Mouse (Mus musculus): ENCODE data around the gene Maml3. TPM values are rescaled to one million over a fixed set of nuclear protein-coding genes. Genes with fewer than 3 reads are reported as not detected.
A peak's percentile ranks its signal among the peaks of the same experiment; 100 is the strongest.

The Maml3 gene
- polyA plus RNA-seq, 1 experiment from 2014 or later: 5.6 TPM

DNA sequence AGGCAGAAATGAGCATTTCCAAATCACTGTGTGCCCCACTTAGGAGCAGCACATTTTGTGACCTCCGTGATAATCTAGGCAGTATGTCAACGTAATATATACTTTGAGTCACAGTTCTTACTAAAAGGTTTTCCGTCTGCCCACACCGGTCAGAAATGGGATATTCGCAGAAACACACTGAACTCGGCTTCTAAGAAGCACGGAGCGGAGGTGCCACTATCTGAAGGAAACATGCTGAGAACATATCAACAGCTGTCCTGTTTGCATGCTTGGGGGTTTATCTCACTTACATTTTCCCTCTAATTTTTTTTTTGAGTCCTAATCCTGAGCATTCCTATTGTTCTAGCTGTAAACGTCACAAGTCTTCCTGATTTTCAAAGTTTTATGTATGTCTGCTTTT, 226.3 kb downstream of the Maml3 start:
- H3K27ac ChIP-seq: no peak overlapping the region
- H3K9me3 ChIP-seq: no peaks in the 10 kb centered on the region
- WGBS: 89% methylated on average over 9 of the region's 9 CpGs
- peaks cover 43% of the 10 kb centered on the region for H3K4me1 ChIP-seq (replicated peaks)
- no peaks in the 10 kb centered on the region for H3K36me3 ChIP-seq
- no peak overlapping the region for H3K4me3 ChIP-seq
- no peaks in the 10 kb centered on the region for H3K27me3 ChIP-seq (ENCODE audit: insufficient read depth, poor library complexity, severe bottlenecking)
- no peak for DNase-seq (ENCODE audit: low spot score)

DNA sequence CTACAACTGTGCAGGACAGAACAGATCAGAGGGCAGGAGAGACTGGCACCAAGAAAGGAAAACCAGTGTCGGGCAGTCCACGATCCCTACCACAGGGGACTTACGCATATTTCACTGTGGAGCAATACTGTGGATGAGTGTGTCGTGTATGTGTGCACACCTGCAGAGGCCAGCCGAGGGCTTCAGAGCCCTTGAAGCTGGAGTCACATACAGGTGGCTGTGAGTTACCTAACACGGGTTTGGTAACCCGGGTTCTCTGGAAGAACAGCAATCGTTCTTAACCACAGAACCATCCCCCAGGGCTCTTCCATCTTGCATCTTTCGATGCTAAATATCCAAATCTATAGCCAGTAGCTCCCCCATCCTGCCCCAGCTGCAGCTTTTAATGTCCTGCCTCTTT, 228.1 kb downstream of the Maml3 start:
- no peak overlapping the region for H3K27ac ChIP-seq
- no peaks in the 10 kb centered on the region for H3K9me3 ChIP-seq
- H3K36me3 ChIP-seq: no peaks in the 10 kb centered on the region
- H3K4me3 ChIP-seq: no peak overlapping the region
- DNase-seq (ENCODE audit: low spot score): no peak
- no peaks in the 10 kb centered on the region for H3K27me3 ChIP-seq (ENCODE audit: insufficient read depth, poor library complexity, severe bottlenecking)
- WGBS: 93% methylated on average over 9 of the region's 9 CpGs
- H3K4me1 ChIP-seq (replicated peaks): peaks cover 36% of the 10 kb centered on the region

DNA sequence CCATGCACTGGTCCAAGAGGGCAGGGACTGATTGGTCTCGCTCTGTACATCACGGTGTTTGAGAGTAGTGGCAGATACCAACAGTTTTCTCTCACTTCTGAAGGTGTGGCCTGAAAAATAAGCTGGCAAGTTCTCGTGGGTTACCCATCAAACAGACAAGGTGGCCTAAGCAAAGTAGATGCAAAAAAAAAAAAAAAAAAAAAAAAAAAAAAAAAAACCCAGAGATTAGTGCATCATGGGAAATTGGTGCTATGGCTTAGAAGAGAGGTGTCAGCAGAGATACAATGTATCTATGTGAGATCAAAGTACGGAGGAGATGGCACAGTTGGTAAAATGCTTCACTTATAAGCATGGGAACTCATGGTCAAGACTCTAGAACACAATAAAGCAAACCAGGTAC, 229.2 kb downstream of the Maml3 start:
- Histone ChIP-seq H3K36me3 (no peaks in the 10 kb centered on the region), H3K4me3 (no peak overlapping the region), H3K4me1 (replicated peaks) (peaks cover 37% of the 10 kb centered on the region), H3K9me3 (no peaks in the 10 kb centered on the region), H3K27ac (no peak overlapping the region), H3K27me3 (ENCODE audit: insufficient read depth, poor library complexity, severe bottlenecking) (no peaks in the 10 kb centered on the region)
- no peak for DNase-seq (ENCODE audit: low spot score)
- WGBS: 95% methylated on average over 4 of the region's 4 CpGs

DNA sequence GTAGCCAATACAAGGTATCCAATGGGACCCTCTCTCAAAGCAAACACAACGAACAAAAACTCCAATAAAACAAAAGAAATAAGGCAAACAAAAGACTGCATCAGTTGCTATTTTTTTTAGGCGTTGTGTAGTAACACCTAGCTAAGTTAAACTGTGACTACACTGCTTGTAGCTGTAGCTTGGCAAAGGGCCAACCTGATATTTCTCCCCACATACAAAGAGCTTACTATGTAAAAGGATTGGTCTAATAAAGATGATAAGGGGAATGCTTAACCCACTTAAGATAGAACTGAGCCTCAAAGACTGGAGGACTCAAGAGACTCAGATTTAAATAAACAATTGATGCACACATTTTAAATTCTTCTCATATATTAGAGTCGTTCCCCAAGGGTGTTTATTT, 230.6 kb downstream of the Maml3 start:
- Histone ChIP-seq H3K36me3 (no peaks in the 10 kb centered on the region), H3K27me3 (ENCODE audit: insufficient read depth, poor library complexity, severe bottlenecking) (no peaks in the 10 kb centered on the region), H3K4me1 (replicated peaks) (peaks cover 41% of the 10 kb centered on the region), H3K27ac (no peak overlapping the region), H3K4me3 (no peak overlapping the region), H3K9me3 (no peaks in the 10 kb centered on the region)
- 84% methylated on average over 3 of the region's 3 CpGs for WGBS
- DNase-seq (ENCODE audit: low spot score): no peak

DNA sequence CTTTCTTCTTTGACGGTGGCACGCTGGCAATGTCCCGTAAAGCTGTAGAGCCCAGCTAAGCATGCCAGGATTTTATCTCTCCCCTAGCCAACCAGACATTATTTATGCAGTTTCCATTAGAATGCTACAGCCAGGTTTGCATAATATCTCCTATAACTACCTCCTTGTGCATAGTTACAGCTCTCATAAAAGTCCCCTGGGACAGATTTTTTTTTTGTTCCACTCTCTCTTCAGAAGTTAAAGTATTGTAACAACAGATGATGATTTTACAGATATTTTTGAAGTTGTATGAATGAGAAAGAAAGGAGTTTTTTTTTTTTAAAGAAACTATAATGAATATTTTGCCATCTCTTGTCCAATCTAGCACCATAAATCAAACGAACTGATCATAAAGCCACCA, 232.1 kb downstream of the Maml3 start:
- Histone ChIP-seq H3K27ac (no peak overlapping the region), H3K4me1 (replicated peaks) (peaks cover 50% of the 10 kb centered on the region), H3K27me3 (ENCODE audit: insufficient read depth, poor library complexity, severe bottlenecking) (no peaks in the 10 kb centered on the region), H3K9me3 (no peaks in the 10 kb centered on the region), H3K4me3 (no peak overlapping the region), H3K36me3 (no peaks in the 10 kb centered on the region)
- no peak for DNase-seq (ENCODE audit: low spot score)
- 85% methylated on average over 4 of the region's 4 CpGs for WGBS

DNA sequence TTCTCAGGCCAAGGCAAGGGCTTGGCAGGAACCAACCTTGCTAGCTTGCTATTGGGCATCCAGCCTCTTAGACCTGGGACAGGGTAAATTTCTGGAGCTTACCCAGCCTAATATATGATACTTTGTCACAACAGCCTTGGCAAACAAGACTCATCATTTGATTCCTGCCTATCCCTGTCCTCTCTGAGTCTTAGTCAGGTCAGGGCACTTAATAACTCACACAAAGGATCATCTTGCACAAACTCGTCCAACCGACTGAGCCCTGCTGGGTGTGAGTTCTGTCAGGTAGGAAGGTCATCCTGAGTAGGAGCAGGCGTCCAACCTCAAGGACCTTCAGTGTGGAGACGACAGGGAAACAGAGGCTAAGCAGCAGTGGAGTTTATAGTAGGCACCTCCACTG, 233.5 kb downstream of the Maml3 start:
- no peak for DNase-seq (ENCODE audit: low spot score)
- no peaks in the 10 kb centered on the region for H3K27me3 ChIP-seq (ENCODE audit: insufficient read depth, poor library complexity, severe bottlenecking)
- WGBS: 70% methylated on average over 4 of the region's 4 CpGs
- H3K27ac ChIP-seq: peak overlapping the region; percentile 16; the same call in 1 of the 2 replicates
- peaks cover 50% of the 10 kb centered on the region for H3K4me1 ChIP-seq (replicated peaks)
- H3K9me3 ChIP-seq: no peaks in the 10 kb centered on the region
- no peaks in the 10 kb centered on the region for H3K36me3 ChIP-seq
- H3K4me3 ChIP-seq: no peak overlapping the region

DNA sequence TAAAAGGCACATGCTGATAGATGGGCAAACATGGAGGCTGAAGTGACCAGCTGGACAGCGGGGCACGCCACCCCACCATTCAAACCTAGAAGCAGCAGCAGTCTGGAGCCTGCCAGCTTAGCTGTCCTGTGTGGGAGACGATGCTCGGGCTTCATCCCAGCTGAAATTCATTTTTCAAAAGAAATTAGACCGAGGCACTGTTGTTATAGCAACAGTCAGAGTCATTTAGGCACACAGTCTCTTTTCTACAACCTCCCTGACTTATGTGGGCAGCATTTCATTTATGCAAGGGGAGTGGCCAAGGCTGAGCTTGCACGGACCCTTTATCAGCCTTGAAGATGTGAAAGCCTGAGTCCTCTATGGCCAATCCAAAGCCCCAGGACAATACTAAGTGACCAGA, 234.9 kb downstream of the Maml3 start:
- Histone ChIP-seq H3K9me3 (no peaks in the 10 kb centered on the region), H3K27me3 (ENCODE audit: insufficient read depth, poor library complexity, severe bottlenecking) (no peaks in the 10 kb centered on the region), H3K4me1 (replicated peaks) (peaks cover 50% of the 10 kb centered on the region), H3K4me3 (no peak overlapping the region), H3K36me3 (no peaks in the 10 kb centered on the region), H3K27ac (peak overlapping the region; percentile 50; the same call in 1 of the 2 replicates)
- DNase-seq (ENCODE audit: low spot score): no peak
- 54% methylated on average over 6 of the region's 6 CpGs for WGBS

DNA sequence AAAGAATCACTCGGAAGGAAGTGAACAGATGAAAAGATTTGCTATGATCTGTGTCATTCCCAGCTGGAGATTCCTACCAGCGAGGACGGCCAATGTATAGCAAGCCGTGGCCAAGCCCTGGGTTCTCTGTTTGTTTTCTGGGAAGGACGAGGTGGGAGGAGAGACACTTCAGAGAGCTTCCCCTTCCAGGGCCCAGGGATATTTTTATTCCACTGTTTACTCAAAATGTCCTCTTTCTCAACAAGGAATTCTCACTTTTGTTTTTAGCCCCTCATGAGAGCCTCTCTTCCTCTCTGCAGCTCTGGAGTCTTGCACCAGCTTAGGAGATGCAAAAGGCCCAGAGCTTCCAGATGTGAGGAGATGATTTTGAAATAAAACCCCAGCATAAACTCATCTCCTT, 236.0 kb downstream of the Maml3 start:
- DNase-seq (ENCODE audit: low spot score): no peak
- Histone ChIP-seq H3K36me3 (no peaks in the 10 kb centered on the region), H3K4me3 (no peak overlapping the region), H3K27me3 (ENCODE audit: insufficient read depth, poor library complexity, severe bottlenecking) (no peaks in the 10 kb centered on the region), H3K27ac (peak overlapping the region; percentile 50; the same call in 1 of the 2 replicates), H3K9me3 (no peaks in the 10 kb centered on the region), H3K4me1 (replicated peaks) (peaks cover 48% of the 10 kb centered on the region)
- WGBS: 32% methylated on average over 5 of the region's 5 CpGs

DNA sequence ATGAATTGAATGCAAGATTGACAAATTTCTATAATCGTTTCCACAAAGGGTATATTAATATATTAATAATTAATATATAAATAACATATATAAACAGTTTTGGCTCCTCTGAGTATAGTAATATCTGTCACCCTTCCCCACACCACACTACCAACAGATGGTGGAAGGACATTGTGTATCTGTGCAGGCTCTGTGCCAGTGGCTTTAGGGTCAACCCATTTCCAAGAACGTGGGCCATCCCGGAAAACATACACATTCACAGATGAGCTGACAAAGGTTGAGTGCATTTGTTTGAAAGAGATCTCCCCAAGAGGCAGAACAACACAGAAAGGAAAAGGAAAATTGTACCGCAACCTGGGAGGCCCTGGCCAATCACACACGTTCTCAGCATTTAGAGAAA, 238.4 kb downstream of the Maml3 start:
- peaks cover 44% of the 10 kb centered on the region for H3K4me1 ChIP-seq (replicated peaks)
- H3K4me3 ChIP-seq: no peak overlapping the region
- H3K36me3 ChIP-seq: no peaks in the 10 kb centered on the region
- no peak for DNase-seq (ENCODE audit: low spot score)
- no peaks in the 10 kb centered on the region for H3K27me3 ChIP-seq (ENCODE audit: insufficient read depth, poor library complexity, severe bottlenecking)
- no peaks in the 10 kb centered on the region for H3K9me3 ChIP-seq
- no peak overlapping the region for H3K27ac ChIP-seq
- 93% methylated on average over 5 of the region's 5 CpGs for WGBS

DNA sequence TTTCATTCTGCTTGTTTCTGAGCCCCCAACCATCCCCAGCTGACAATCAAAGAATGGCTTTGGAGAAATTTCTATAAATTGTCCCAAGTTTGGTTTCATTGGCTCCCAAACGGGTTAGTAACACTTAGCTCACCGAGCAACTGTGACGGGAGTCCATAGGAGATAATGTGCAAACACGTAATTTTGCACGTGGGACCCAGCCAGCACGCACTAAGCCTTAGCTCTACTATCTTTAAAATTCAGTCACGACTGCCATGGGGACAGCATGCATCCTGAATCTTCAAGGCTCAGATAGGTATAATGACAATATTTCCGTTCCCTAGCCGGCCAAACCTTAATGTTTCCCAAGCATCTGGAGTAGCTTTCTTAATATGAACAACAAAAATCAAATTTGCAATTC, 243.2 kb downstream of the Maml3 start:
- no peak for DNase-seq (ENCODE audit: low spot score)
- no peak overlapping the region for H3K27ac ChIP-seq
- no peaks in the 10 kb centered on the region for H3K9me3 ChIP-seq
- no peak overlapping the region for H3K4me3 ChIP-seq
- H3K4me1 ChIP-seq (replicated peaks): peaks cover 11% of the 10 kb centered on the region
- no peaks in the 10 kb centered on the region for H3K27me3 ChIP-seq (ENCODE audit: insufficient read depth, poor library complexity, severe bottlenecking)
- H3K36me3 ChIP-seq: peaks cover 2% of the 10 kb centered on the region; the same call in 1 of the 2 replicates
- WGBS: 92% methylated on average over 9 of the region's 9 CpGs

DNA sequence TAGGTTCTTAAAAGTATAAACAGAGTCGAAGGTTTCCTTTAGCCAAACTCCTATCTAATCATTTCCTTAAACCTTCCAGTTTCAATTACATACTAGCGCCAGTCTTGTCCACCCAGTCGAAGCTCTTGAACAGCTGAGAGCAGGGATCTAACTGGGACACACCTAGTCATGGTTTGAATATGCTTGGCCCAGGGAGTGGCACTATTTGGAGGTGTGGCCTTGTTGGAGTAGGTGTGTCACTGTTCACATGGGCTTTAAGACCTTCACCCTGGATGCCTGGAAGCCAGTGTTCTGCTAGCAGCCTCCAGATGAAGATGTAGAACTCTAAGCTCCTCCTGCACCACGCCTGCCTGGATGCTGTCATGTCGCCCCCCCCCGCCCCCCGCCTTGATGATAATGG, 244.4 kb downstream of the Maml3 start:
- Histone ChIP-seq H3K4me3 (no peak overlapping the region), H3K36me3 (peaks cover 13% of the 10 kb centered on the region), H3K27me3 (ENCODE audit: insufficient read depth, poor library complexity, severe bottlenecking) (no peaks in the 10 kb centered on the region), H3K4me1 (replicated peaks) (peaks cover 11% of the 10 kb centered on the region), H3K9me3 (no peaks in the 10 kb centered on the region), H3K27ac (no peak overlapping the region)
- WGBS: 93% methylated on average over 7 of the region's 7 CpGs
- DNase-seq (ENCODE audit: low spot score): no peak

DNA sequence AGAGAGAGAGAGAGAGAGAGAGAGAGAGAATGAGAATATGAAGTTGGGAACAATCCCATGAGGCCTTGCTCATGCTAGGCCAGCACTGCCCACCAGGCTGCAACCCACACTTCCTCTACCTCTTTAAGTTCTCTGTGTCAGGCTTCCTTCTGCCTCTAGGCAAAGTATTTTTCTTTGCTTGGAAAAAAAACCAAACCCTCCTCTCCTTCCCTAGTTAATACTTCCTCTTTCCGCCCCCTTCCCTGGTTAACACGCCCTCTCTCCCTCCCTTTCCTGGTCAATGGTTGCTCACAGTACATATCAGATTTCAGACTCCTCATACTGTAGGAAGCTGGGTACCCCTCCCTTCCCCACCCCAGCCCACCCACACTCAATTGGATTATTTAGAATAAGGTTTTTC, 245.7 kb downstream of the Maml3 start:
- Histone ChIP-seq H3K27me3 (ENCODE audit: insufficient read depth, poor library complexity, severe bottlenecking) (no peaks in the 10 kb centered on the region), H3K9me3 (no peaks in the 10 kb centered on the region), H3K27ac (peak overlapping the region; percentile 45; the same call in 1 of the 2 replicates), H3K36me3 (peaks cover 18% of the 10 kb centered on the region), H3K4me3 (no peak overlapping the region), H3K4me1 (replicated peaks) (peaks cover 19% of the 10 kb centered on the region)
- 70% methylated on average over 2 of the region's 2 CpGs for WGBS
- no peak for DNase-seq (ENCODE audit: low spot score)

DNA sequence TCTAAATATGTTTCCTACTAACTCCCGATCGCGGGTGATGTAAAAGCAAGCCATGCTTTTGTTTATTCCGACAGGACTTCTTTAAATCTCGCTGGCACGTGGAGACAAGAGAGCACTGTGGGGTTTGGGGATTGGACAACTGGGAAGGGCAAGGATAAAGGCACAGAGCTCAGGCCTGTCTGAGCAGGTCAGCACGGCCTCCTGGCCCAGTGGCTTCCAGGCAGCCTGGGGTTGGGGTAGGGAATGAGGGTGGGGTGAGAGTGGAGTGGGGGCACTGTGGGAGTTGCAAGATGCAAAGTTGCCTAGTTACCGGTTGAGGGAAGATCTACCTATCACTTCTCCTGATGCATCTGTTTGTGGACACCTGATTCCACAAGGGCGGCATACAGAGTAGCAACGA, 250.7 kb downstream of the Maml3 start:
- Histone ChIP-seq H3K4me1 (replicated peaks) (peaks cover 15% of the 10 kb centered on the region), H3K27ac (no peak overlapping the region), H3K27me3 (ENCODE audit: insufficient read depth, poor library complexity, severe bottlenecking) (no peaks in the 10 kb centered on the region), H3K4me3 (no peak overlapping the region), H3K9me3 (no peaks in the 10 kb centered on the region), H3K36me3 (peaks cover 18% of the 10 kb centered on the region)
- DNase-seq (ENCODE audit: low spot score): no peak
- WGBS: 78% methylated on average over 10 of the region's 10 CpGs

DNA sequence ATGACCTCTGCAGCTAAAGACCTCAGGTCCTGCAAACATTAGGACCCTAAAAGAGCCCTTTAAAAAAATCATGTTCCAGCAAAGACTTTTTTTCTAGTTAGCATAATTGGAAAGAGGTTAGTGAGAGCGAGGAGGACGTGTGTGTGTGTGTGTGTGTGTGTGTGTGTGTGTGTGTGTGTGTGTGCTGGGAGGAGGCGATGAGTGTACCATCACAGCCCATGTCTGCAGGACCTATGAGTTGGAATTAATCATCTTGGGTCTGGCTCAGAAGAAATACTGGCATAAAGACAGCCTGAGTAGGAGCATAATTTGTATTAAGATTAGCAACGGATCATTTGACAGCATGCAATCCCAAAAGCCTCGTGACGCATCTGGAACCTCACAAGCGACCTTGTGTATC, 251.3 kb downstream of the Maml3 start:
- H3K36me3 ChIP-seq: peaks cover 18% of the 10 kb centered on the region
- no peak overlapping the region for H3K4me3 ChIP-seq
- WGBS: 87% methylated on average over 7 of the region's 7 CpGs
- H3K27ac ChIP-seq: no peak overlapping the region
- DNase-seq (ENCODE audit: low spot score): no peak
- H3K27me3 ChIP-seq (ENCODE audit: insufficient read depth, poor library complexity, severe bottlenecking): no peaks in the 10 kb centered on the region
- H3K4me1 ChIP-seq (replicated peaks): peaks cover 15% of the 10 kb centered on the region
- H3K9me3 ChIP-seq: no peaks in the 10 kb centered on the region

All from hindbrain, embryonic 10.5 days (tissue).